Mouse (Mus musculus): ENCODE measurements around the gene C1ra. TPM values are rescaled to one million over a fixed set of nuclear protein-coding genes. Genes with fewer than 3 reads are reported as not detected.
"Not testable (repeated sequence)": the region's sequence is repeated elsewhere in the genome, so short reads cannot be mapped to it uniquely, and the experiment has no call there.

Gene C1ra
- total RNA-seq, 2 experiments from 2014 or later, result 7.4 to 10.5 TPM

- TF ChIP-seq CTCF (IDR thresholded peaks at IDR 0.05), result peak; percentile 79
- H3K4me3 ChIP-seq, result peak within 1 kb of the TSS; percentile 9; the same call in 1 of the 2 replicates
- intact Hi-C loops (cut with DNase I), result loop anchor here (5.0 kb wide), 1 partner anchor 49 kb away; the partner anchor contains the start of gene C1s1
- peak; percentile 84 for DNase-seq
- H3K27ac ChIP-seq, result peak within 1 kb of the TSS; percentile 82
These were observed 19.2 kb upstream of the C1ra start, which contains the start of gene C1rl for GRCm38 (mm10) chr6:124492842-124493561. Gene C1rl (plus strand): TSS chr6:124493113.

- no peak for TF ChIP-seq CTCF (IDR thresholded peaks at IDR 0.05)
- intact Hi-C loops (cut with DNase I), result loop anchor here (5.0 kb wide), 1 partner anchor 48 kb away; the partner anchor contains the start of gene C1s1
- Histone ChIP-seq H3K4me3 (0 out of 2 replicates have a peak overlapping the region, but pooled peaks have one; percentile 9), H3K27ac (peak overlapping the region; percentile 82)
- peak; percentile 50 for DNase-seq
These were observed 18.3 kb upstream of the C1ra start for GRCm38 (mm10) chr6:124493886-124494285.

DNA sequence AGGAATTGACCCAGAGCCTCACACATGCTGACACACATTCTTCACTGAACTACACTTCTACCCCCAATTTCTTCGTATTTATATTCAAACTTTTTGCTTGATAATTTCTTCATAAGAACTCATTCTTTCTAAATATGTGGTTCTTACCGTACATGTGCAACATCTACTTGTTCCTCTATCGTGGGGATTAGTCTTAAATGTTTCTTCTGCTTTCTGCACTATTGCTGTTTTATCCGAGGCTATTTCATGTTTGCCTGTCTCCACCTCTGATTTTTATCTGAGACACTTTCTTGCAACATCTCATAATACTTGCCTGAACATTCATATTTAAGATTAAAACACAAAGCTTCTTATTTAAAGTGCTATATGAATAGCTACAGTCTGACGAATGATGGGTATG is 16.2 kb upstream of the C1ra start:
- intact Hi-C loops (cut with DNase I), result no loop called here
- no peak for DNase-seq
- Histone ChIP-seq H3K27ac (no peak overlapping the region), H3K4me3 (no peak overlapping the region)
- TF ChIP-seq CTCF (IDR thresholded peaks at IDR 0.05), result no peak

DNA sequence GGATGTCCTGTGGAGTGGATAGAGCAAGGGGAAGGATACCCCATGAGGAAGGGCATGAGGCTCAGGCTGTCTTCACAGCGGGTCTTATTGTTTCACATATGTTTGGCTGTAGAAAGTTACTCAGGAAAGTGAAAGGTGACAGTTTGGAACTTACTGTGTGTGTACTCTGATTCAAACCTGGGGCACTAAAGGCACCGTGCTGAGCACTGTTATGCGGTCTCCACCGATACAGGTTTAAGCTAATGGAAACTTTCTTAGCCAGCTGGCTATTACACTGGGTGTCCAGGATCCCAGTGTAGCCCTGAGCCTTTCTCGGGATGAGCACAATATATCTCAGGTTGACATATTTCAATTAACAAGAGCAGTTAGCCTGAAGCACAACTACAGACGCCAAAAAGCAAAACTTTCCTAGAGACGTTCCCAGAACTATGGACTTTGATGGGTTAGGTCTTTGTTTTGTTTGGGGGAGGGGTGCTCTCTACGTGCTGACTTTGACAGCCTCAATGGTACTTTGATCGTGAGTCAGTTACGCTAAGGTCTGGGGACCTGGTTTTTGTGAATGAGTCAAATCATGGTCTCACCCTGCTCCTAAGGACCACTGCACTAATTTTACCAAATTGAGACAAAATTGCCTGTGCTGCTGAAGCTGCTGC is 12.2 kb upstream of the C1ra start:
- TF ChIP-seq CTCF (IDR thresholded peaks at IDR 0.05), result no peak
- no peak overlapping the region for H3K4me3 ChIP-seq
- no peak for DNase-seq
- intact Hi-C loops (cut with DNase I), result loop anchor here (10.0 kb wide), 1 partner anchor 265 kb away; the partner anchor contains the start of gene Eno2
- H3K27ac ChIP-seq, result peak overlapping the region; percentile 20; the same call in 1 of the 2 replicates

DNA sequence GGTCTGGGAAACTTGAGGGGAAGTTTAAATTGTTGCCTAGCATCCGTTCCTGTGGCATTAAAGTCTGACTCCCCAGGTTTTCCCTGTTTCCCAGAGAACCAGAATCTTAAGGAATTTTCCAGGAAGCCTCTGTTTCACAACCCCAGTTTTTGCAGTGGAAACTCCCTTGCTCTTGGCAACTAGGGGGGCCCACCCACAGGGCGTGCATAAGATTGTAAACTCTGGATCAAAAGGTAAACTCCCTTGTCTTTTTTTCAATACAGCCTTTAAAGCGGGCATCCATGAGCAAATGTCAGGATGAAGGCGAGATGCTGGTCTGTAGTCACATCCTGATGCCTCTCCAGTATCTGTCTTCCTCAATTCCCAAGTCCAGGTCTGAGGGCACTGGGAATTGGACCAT is 10.7 kb upstream of the C1ra start:
- no peak for TF ChIP-seq CTCF (IDR thresholded peaks at IDR 0.05)
- Histone ChIP-seq H3K4me3 (no peak overlapping the region), H3K27ac (0 out of 2 replicates have a peak overlapping the region, but pooled peaks have one; percentile 51)
- DNase-seq, result peak; percentile 59
- intact Hi-C loops (cut with DNase I), result loop anchor here (10.0 kb wide), 1 partner anchor 263 kb away; the partner anchor contains the start of gene Eno2

GRCm38 (mm10) chr6:124502021-124502420 is 10.2 kb upstream of the C1ra start:
- intact Hi-C loops (cut with DNase I), result loop anchor here (10.0 kb wide), 1 partner anchor 263 kb away; the partner anchor contains the start of gene Eno2
- Histone ChIP-seq H3K27ac (no peak overlapping the region), H3K4me3 (no peak overlapping the region)
- TF ChIP-seq CTCF (IDR thresholded peaks at IDR 0.05), result no peak
- no peak for DNase-seq

DNA sequence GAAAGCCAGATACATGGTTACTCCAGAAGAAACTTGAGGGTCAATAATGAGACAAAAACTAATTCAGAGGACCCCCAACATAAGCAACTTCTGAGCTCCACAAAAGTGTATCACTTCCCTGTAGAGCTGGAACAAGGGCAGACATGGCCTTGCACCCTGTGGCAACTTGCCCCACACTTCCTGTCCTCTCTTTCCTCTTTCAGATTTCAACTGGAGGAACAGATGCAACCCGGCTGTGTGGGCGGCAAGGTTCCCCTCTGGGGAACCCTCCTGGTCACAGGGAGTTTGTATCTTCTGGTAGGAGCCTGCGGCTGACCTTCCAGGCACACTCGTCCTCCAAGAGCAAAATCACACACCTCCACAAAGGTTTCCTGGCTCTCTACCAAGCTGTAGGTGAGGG is 7.2 kb upstream of the C1ra start:
- intact Hi-C loops (cut with DNase I), result loop anchor here (10.0 kb wide), 1 partner anchor 260 kb away; the partner anchor contains the start of gene Eno2
- Histone ChIP-seq H3K4me3 (no peak overlapping the region), H3K27ac (no peak overlapping the region)
- TF ChIP-seq CTCF (IDR thresholded peaks at IDR 0.05), result no peak
- peak; percentile 30 for DNase-seq

GRCm38 (mm10) chr6:124506991-124507390 is 5.2 kb upstream of the C1ra start:
- no peak overlapping the region for H3K4me3 ChIP-seq
- H3K27ac ChIP-seq, result no peak overlapping the region
- TF ChIP-seq CTCF (IDR thresholded peaks at IDR 0.05), result no peak
- intact Hi-C loops (cut with DNase I), result loop anchor here (10.0 kb wide), 1 partner anchor 258 kb away; the partner anchor contains the start of gene Eno2
- no peak for DNase-seq

DNA sequence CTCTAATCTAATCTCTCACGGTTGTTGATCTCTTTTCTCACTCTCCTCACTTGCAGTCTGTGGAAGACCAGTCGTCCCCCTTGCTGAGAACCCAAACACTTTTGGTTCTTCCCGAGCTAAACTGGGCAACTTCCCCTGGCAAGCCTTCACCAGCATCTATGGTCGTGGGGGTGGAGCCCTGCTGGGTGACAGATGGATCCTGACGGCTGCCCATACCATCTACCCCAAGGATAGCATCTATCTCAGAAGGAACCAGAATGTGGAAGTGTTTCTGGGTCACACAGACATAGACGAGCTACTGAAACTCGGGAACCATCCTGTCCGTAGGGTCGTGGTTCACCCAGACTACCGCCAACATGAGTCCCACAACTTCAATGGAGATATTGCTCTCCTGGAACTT is 3.9 kb upstream of the C1ra start:
- TF ChIP-seq CTCF (IDR thresholded peaks at IDR 0.05), result no peak

GRCm38 (mm10) chr6:124509192-124509591 is 3.0 kb upstream of the C1ra start:
- not testable (repeated sequence) for H3K27ac ChIP-seq, DNase-seq, H3K4me3 ChIP-seq
- intact Hi-C loops (cut with DNase I), result loop anchor here (10.0 kb wide), 1 partner anchor 256 kb away; the partner anchor contains the start of gene Eno2

More for the DNA sequence above, 3.9 kb upstream of the C1ra start:
- Histone ChIP-seq H3K4me3 (no peak overlapping the region), H3K27ac (no peak overlapping the region)
- intact Hi-C loops (cut with DNase I), result loop anchor here (10.0 kb wide), 1 partner anchor 257 kb away; the partner anchor contains the start of gene Eno2
- no peak for DNase-seq

DNA sequence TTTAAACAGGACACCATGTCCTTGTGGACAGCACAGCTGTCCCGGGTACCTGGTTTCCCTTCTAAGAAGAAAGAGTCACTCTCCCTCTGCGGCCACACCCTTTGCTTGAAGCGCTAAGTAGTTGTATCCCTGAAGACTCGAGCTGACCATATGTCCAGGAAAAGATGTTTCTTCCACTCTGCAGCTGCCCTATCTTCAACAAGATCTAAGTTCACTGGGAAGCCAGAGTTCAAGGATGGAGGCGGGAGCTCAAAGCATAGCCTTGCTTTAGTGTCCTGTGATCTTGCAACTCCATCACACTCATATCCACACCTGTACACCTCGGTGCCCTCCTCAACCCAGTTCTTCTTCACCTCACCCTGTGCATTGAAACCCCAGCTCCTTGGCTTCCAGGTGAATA is 269 bp upstream of the C1ra start:
- no peak for TF ChIP-seq CTCF (IDR thresholded peaks at IDR 0.05)
- Histone ChIP-seq H3K4me3 (no peak overlapping the region), H3K27ac (no peak overlapping the region)
- intact Hi-C loops (cut with DNase I), result no loop called here
- no peak for DNase-seq

GRCm38 (mm10) chr6:124517733-124518132 is 5.5 kb downstream of the C1ra start:
- intact Hi-C loops (cut with DNase I); DNase-seq; H3K4me3 ChIP-seq; H3K27ac ChIP-seq: not testable (repeated sequence)

GRCm38 (mm10) chr6:124522082-124522481 is 9.9 kb downstream of the C1ra start:
- intact Hi-C loops (cut with DNase I); H3K4me3 ChIP-seq; H3K27ac ChIP-seq: not testable (repeated sequence)
- DNase-seq, result peak; percentile 28

Measured in gastrocnemius, adult 2 months (tissue).